In genomic region chr9:96981836-96982235, GRCm38 (mm10) we compare ENCODE assay signal across 12 mouse cellular contexts. TPM values are rescaled to one million over a fixed set of nuclear protein-coding genes. Genes with fewer than 3 reads are reported as not detected.
A peak's percentile ranks its signal among the peaks of the same experiment; 100 is the strongest.
DNase-seq lines count a peak whose midpoint lies in the region; ATAC-seq and TF ChIP-seq lines count a peak whose summit lies in the region.
"Had no signal": no experiment of that assay in that cellular context is flagged by ENCODE, and none has a peak within 500 bp of the region (broad histone marks: within the 10 kb centered on the region; RNA-seq: fewer than 3 reads in every experiment).

No protein-coding gene starts in this region.

- no peak for TF ChIP-seq EP300 in lung, postnatal 0 days (IDR thresholded peaks at IDR 0.05)

- no peaks in the 10 kb centered on the region for H3K27me3 ChIP-seq in intestine, embryonic 15.5 days (replicated peaks)
- H3K27me3 ChIP-seq in intestine, postnatal 0 days (replicated peaks; ENCODE audit: control insufficient read depth, insufficient read depth, low read length) = no peaks in the 10 kb centered on the region
- no peaks in the 10 kb centered on the region for H3K27me3 ChIP-seq in neural tube, embryonic 12.5 days (replicated peaks)
- no peaks in the 10 kb centered on the region for H3K27me3 ChIP-seq in lung, postnatal 0 days (replicated peaks; ENCODE audit: insufficient read depth, low read length)
- H3K27me3 ChIP-seq: limb, embryonic 15.5 days had no signal

- no peak for TF ChIP-seq CTCF in intestine, postnatal 0 days (IDR thresholded peaks at IDR 0.05; ENCODE audit: low read depth)
- TF ChIP-seq CTCF in lung, postnatal 0 days (IDR thresholded peaks at IDR 0.05) = no peak

- H3K4me3 ChIP-seq in intestine, embryonic 15.5 days (replicated peaks) = no peak overlapping the region
- H3K4me3 ChIP-seq in intestine, postnatal 0 days (ENCODE audit: low read depth, low read length) = no peak overlapping the region
- no peak overlapping the region for H3K4me3 ChIP-seq in neural tube, embryonic 12.5 days
- no peak overlapping the region for H3K4me3 ChIP-seq in lung, postnatal 0 days (ENCODE audit: low read depth, low read length)
- H3K4me3 ChIP-seq: limb, embryonic 15.5 days had no signal

- 0 out of 2 replicates have a peak overlapping the region, but pooled peaks have one; percentile 41 for H3K27ac ChIP-seq in intestine, embryonic 15.5 days
- no peak overlapping the region for H3K27ac ChIP-seq in intestine, postnatal 0 days (ENCODE audit: low read depth, low read length)
- H3K27ac ChIP-seq in neural tube, embryonic 12.5 days = peak overlapping the region; percentile 82
- no peak overlapping the region for H3K27ac ChIP-seq in lung, postnatal 0 days (ENCODE audit: low read length)
- H3K27ac ChIP-seq: limb, embryonic 15.5 days had no signal

- peaks cover 62% of the 10 kb centered on the region for H3K4me1 ChIP-seq in intestine, embryonic 15.5 days (replicated peaks)
- H3K4me1 ChIP-seq in intestine, postnatal 0 days (replicated peaks; ENCODE audit: control insufficient read depth, insufficient read depth, low read length) = peaks cover 18% of the 10 kb centered on the region
- peaks cover 93% of the 10 kb centered on the region for H3K4me1 ChIP-seq in neural tube, embryonic 12.5 days
- no peaks in the 10 kb centered on the region for H3K4me1 ChIP-seq in lung, postnatal 0 days (ENCODE audit: insufficient read depth, low read depth, low read length)

- 75% methylated on average over 5 of the region's 5 CpGs for WGBS in intestine, embryonic 15.5 days
- WGBS in intestine, postnatal 0 days = 85% methylated on average over 5 of the region's 5 CpGs
- WGBS in neural tube, embryonic 12.5 days = 75% methylated on average over 5 of the region's 5 CpGs
- 82% methylated on average over 5 of the region's 5 CpGs for WGBS in lung, postnatal 0 days

- H3K36me3 ChIP-seq in intestine, embryonic 15.5 days = no peaks in the 10 kb centered on the region
- no peaks in the 10 kb centered on the region for H3K36me3 ChIP-seq in intestine, postnatal 0 days (ENCODE audit: control insufficient read depth, insufficient read depth)
- H3K36me3 ChIP-seq in neural tube, embryonic 12.5 days = no peaks in the 10 kb centered on the region
- no peaks in the 10 kb centered on the region for H3K36me3 ChIP-seq in lung, postnatal 0 days (ENCODE audit: insufficient read depth, low read length)
- H3K36me3 ChIP-seq: limb, embryonic 15.5 days had no signal

- no peak overlapping the region for H3K4me2 ChIP-seq in intestine, embryonic 15.5 days (replicated peaks)
- no peak overlapping the region for H3K4me2 ChIP-seq in intestine, postnatal 0 days (replicated peaks; ENCODE audit: low read depth)
- H3K4me2 ChIP-seq in neural tube, embryonic 12.5 days (replicated peaks) = no peak overlapping the region
- no peak overlapping the region for H3K4me2 ChIP-seq in lung, postnatal 0 days (replicated peaks; ENCODE audit: low read depth, low read length)
- H3K4me2 ChIP-seq: limb, embryonic 15.5 days; lung, embryonic 14.5 days had no signal

- H3K9me3 ChIP-seq in intestine, embryonic 15.5 days = no peaks in the 10 kb centered on the region
- H3K9me3 ChIP-seq in intestine, postnatal 0 days (ENCODE audit: control insufficient read depth) = no peaks in the 10 kb centered on the region
- H3K9me3 ChIP-seq in neural tube, embryonic 12.5 days = no peaks in the 10 kb centered on the region
- H3K9me3 ChIP-seq in lung, postnatal 0 days (ENCODE audit: low read length) = no peaks in the 10 kb centered on the region
- H3K9me3 ChIP-seq: limb, embryonic 15.5 days had no signal

- ATAC-seq in intestine, embryonic 15.5 days = no peak
- ATAC-seq in intestine, postnatal 0 days = no peak
- ATAC-seq in neural tube, embryonic 12.5 days (ENCODE audit: low FRiP score, low read depth) = no peak
- no peak for ATAC-seq in lung, postnatal 0 days

- no peak for DNase-seq in neural tube, embryonic 10.5 days (ENCODE audit: extremely low spot score, low spot score)
- peak; percentile 35 to 43 for DNase-seq in kidney, postnatal 25 days
- no peak for DNase-seq in Muller cell, postnatal 12 days (ENCODE audit: inconsistent ontology term)
- no peak for DNase-seq in lung, postnatal 0 days (ENCODE audit: low spot score)
- DNase-seq: cerebellum, adult 11 months; heart, postnatal 14 days; layer of hippocampus, postnatal 36 days; lung, embryonic 14.5 days had no signal

- no peak overlapping the region for H3K9ac ChIP-seq in intestine, embryonic 15.5 days
- no peak overlapping the region for H3K9ac ChIP-seq in intestine, postnatal 0 days (ENCODE audit: low read depth, low read length)
- no peak overlapping the region for H3K9ac ChIP-seq in neural tube, embryonic 12.5 days
- H3K9ac ChIP-seq in lung, postnatal 0 days (replicated peaks; ENCODE audit: low read depth) = no peak overlapping the region
- H3K9ac ChIP-seq: limb, embryonic 15.5 days; lung, embryonic 14.5 days had no signal

RNA-seq across cellular contexts. Expression of gene Spsb4, which starts 36.8 kb away (rescaled TPM):
- polyA plus RNA-seq in intestine, embryonic 15.5 days (2015; fragmentation: Nextera tagmentation; extraction: Ambion mirVana) = 29.3 and 29.9 TPM in 2 replicates
- polyA plus RNA-seq in intestine, postnatal 0 days (2015; fragmentation: Nextera tagmentation; extraction: Ambion mirVana) = 23.4 and 25.0 TPM in 2 replicates
- polyA plus RNA-seq in neural tube, embryonic 12.5 days (2016; fragmentation: Nextera tagmentation; extraction: Ambion mirVana) = 126 TPM in 2 replicates
- 2.2 and 2.5 TPM in 2 replicates for polyA plus RNA-seq in lung, postnatal 0 days (2015; fragmentation: Nextera tagmentation; extraction: Ambion mirVana)

Comparison
In these comparisons a context has a peak if more than half of its experiments do, and no peak if none do; other contexts are left out.
1. H3K27ac ChIP-seq: peak in intestine, embryonic 15.5 days (single experiment) and neural tube, embryonic 12.5 days (single experiment); none in intestine, postnatal 0 days (single experiment) and lung, postnatal 0 days (single experiment).
2. DNase-seq: peak in kidney, postnatal 25 days (2 of 2); none in neural tube, embryonic 10.5 days (single experiment), Muller cell, postnatal 12 days (single experiment) and lung, postnatal 0 days (single experiment).